Mouse (Mus musculus) embryonic fibroblast, embryonic 13.5 days (primary cell): ENCODE measurements at regions not wholly inside any gene's neighbourhood (a gene's known extent, or its start where the extent isn't known, plus 50 kb on each side); places are given as distances from the start of the nearest gene placed in this dataset.

ENCODE experiments used
- H3K27ac ChIP-seq: 2 replicates; pipeline ENCODE4 v1.5.1; 2012; ENCODE audit warnings: low read length, control low read depth, inconsistent platforms; ENCODE audit not compliant: insufficient read depth
- H3K4me1 ChIP-seq: 2 replicates; pipeline ENCODE4 v1.6.1; 2011; ENCODE audit warnings: low read length; ENCODE audit not compliant: control insufficient read depth, insufficient read depth
- H3K4me3 ChIP-seq: 2 replicates; pipeline ENCODE4 v1.5.1; 2011; ENCODE audit warnings: mild to moderate bottlenecking, control low read depth, low read length; ENCODE audit not compliant: insufficient read depth
- CTCF ChIP-seq: IDR thresholded peaks from 2 replicates; pipeline ENCODE4 v1.5.1; 2011; ENCODE audit warnings: mild to moderate bottlenecking, control low read depth, low read length, moderate library complexity, borderline replicate concordance; ENCODE audit not compliant: insufficient read depth
- POLR2A ChIP-seq: IDR thresholded peaks from 2 replicates; pipeline ENCODE4 v1.6.1; 2011; ENCODE audit warnings: low read depth, mild to moderate bottlenecking, control low read depth, low read length, moderate library complexity

DNA sequence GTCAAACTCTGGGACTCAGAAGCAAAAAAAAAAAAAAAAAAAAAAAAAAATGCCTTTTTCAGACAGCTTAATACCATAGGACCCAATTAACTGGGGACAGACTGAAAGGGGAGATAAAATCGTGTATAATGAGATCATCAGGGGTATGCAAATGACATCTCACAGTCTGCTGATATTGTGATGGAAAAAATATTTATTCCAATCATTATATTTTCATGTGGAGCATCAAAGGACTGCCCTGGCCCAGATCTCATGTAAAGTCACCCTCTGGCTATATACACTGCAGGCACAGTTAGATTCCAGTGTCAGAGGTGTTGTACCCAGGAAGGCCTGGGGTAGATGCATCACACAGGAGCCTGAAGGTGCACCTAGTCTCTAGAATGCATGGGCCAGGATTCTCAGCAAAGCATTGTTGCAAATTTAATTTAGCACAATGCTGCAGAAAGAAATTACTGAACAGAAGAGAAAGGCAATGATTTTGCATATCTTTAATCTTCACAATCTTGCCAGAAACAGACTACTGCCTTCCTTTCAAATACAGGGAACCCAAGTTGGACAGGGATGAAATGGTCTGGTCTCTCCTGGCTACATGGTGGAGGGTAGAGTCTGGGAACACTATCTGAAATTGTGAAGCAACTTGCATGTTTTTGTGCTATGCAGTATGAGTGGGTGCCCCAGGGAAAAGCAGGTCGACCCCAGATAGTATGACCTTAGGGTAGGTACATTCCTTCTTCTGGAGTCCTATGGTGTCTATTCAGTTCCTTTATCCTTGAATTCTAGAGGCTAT, 305.2 kb upstream of the Clnk start:
- no peak overlapping the region for H3K27ac ChIP-seq
- TF ChIP-seq POLR2A (no peak), CTCF (no peak)
- no peaks in the 10 kb centered on the region for H3K4me1 ChIP-seq
- no peak overlapping the region for H3K4me3 ChIP-seq

DNA sequence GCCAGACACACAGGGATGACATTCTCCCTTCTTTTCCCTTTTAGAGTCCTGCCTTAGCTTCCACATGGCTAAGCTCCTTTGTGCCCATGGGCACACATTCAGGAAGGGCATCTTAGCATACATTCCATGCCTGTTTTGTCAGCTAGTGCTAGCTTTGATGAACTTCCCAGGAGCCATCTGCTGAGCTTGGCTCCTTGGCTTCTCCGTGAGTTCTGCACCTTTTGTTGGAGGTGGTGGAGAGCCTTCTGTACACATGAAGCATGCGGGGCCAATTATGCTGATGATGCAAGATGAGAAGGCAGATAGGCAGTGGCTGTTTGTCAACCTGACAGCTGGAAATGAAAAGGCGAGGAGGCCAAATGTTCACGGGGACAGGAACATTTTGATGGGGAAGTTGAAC, 304.4 kb upstream of the Clnk start:
- no peaks in the 10 kb centered on the region for H3K4me1 ChIP-seq
- H3K27ac ChIP-seq: no peak overlapping the region
- TF ChIP-seq CTCF: no peak
- no peak for TF ChIP-seq POLR2A
- H3K4me3 ChIP-seq: no peak overlapping the region

DNA sequence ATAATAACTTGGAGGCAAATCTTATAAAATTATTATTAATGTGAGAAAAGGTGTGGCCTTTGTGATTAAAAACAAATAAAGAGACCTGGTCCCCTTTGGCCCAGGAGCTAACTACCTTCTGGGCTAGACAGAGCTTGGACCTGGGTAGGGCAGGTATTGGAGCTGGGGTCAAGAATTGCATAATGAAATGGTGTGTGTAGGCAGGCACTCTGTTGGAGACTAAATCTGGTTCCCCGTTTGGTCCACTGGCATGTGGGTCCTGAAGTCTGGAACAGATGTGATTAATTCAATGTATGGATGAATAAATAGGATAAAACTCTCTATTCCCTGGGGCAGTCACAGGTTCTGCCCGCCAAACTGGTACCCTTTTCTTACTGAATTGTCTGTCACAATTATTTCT, 301.3 kb upstream of the Clnk start:
- no peaks in the 10 kb centered on the region for H3K4me1 ChIP-seq
- H3K27ac ChIP-seq: no peak overlapping the region
- no peak overlapping the region for H3K4me3 ChIP-seq
- TF ChIP-seq POLR2A: no peak
- TF ChIP-seq CTCF: no peak

DNA sequence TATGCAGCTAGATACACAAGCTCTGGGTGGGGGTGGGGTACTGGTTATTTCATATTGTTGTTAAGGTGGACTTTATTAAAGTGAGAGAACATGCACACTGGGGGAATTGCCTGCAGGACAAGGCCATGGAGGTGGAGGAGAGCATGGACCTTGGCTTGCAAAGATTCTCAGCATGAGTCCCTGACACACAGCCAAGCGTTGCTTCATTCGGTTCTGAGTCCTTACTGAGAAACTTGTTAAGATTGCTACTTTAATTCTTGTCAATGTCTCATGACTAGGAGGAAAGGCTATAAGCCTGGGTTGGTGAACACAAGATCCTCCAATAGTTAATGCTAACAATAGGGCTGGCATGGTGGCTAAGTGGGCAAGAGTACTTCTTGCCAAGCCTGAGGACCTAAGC, 300.3 kb upstream of the Clnk start:
- no peak for TF ChIP-seq POLR2A
- no peak for TF ChIP-seq CTCF
- Histone ChIP-seq H3K4me1 (no peaks in the 10 kb centered on the region), H3K27ac (no peak overlapping the region), H3K4me3 (no peak overlapping the region)

DNA sequence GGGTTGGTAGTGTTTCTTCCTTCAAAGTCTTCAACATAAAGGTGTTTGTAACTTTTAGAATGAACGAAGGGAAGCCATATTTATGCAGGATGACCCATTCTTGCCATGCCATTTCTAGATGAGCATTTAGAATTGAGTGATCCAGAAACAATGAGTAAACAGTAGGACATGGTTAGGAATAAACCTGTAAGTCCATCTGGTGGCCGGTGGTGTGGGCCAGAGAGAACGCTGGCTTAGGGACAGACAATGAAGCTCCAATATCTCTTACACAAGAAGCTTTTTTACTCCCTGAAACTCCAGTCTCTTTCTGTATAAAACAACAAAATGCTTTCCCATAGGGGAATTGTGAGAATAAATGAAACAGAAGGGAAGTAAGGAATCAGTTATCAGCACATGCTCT, 296.9 kb upstream of the Clnk start:
- Histone ChIP-seq H3K27ac (no peak overlapping the region), H3K4me1 (no peaks in the 10 kb centered on the region), H3K4me3 (no peak overlapping the region)
- no peak for TF ChIP-seq POLR2A
- TF ChIP-seq CTCF: no peak

DNA sequence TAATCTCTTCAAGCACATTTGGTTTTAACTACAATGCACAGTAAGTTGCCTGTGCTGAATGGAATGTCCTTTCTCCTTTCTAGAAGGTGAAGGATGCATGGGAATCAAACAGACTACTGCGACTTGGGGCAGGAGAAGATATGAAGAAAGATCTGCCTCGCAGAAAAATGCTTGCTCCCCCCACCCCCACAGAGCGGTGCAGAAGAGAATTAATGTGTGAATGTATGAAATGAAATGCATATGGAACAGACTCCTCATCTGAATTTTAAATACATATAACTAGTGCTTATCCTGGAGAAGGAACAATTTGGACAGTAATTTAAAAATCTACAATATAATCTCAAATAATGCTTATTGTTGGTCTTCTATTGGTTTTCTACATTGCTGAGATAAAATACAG, 283.0 kb upstream of the Clnk start:
- H3K27ac ChIP-seq: no peak overlapping the region
- no peak for TF ChIP-seq CTCF
- no peak for TF ChIP-seq POLR2A
- H3K4me1 ChIP-seq: no peaks in the 10 kb centered on the region
- H3K4me3 ChIP-seq: no peak overlapping the region

DNA sequence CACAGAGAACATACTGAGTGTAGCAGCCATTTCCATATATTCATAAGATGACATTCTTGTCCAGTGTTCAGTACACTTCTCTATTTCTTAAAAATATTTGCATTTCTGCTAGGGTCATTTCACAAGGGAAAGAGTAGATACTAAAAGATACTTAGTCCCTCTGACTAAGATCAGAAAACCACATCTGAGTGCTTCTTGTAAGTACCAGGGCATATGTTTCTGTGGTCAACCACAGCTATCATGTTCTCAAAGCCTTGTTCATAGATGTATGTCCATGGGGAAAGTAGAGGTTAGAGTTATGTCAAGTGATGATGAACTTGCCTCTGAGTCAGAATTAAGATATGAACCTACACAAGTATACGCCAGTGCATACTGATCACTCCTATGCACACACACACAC, 279.2 kb upstream of the Clnk start:
- no peak overlapping the region for H3K4me3 ChIP-seq
- no peaks in the 10 kb centered on the region for H3K4me1 ChIP-seq
- no peak overlapping the region for H3K27ac ChIP-seq
- no peak for TF ChIP-seq CTCF
- TF ChIP-seq POLR2A: no peak

DNA sequence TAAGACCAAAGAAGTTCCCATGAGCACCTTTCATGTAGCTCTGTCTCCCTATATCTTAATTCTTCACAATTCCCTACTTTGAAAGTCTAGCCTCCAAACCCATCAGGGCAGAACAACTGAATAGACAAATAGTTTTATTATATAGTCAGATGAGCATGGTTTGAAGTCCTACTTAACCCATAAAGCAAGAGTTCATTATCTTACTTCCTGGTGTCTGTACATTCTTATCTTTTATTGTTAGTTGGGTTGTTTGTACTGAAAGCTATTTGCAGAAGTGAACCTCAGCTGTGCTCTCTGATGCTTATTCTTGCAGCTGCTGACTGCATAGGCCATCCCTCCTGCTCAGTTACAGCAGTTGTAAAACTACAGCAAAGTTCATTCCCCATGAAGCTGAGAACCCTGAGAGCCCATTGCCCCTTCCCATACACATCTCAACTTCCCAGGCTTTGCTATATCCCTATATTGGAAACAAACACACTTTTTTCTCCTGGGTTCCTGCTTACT, 276.7 kb upstream of the Clnk start:
- Histone ChIP-seq H3K27ac (no peak overlapping the region), H3K4me1 (no peaks in the 10 kb centered on the region), H3K4me3 (no peak overlapping the region)
- TF ChIP-seq POLR2A (no peak), CTCF (no peak)

DNA sequence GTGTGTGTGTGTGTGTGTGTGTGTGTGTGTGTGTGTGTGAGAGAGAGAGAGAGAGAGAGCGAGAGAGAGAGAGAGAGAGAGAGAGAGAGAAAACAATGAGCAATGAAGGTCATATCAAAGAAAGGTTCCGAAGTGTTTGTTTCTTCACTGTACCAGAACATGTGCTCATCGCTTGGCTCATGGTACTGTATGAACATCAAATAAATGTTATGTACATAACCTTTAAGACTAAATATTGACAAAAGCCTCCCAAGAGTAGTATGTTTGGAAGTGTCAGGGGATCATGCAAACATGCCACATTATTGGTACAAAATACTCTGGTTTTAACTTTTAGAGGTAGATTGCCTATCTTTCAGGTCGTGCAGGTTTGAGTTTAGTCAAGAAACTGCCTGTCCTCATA, 275.3 kb upstream of the Clnk start:
- H3K4me1 ChIP-seq: no peaks in the 10 kb centered on the region
- H3K27ac ChIP-seq: no peak overlapping the region
- no peak overlapping the region for H3K4me3 ChIP-seq
- no peak for TF ChIP-seq POLR2A
- TF ChIP-seq CTCF: no peak

DNA sequence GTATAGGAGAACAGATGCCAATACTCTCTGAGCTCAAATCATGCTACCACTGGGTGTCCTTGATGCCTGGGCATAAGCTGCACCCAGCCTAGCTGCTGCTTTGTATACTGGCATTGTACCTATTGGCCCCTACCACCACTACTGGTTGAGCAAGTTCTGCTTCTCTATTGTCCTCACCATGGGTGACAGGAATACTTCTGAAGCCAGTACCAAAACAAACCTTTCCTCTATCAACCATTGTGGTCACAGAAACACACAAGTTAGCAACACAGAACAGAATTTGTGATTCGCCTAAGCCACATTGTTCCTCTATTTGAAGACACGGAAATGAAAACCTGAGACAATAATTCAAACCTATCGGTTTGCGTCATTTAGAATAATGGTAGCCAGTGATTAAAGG, 274.3 kb upstream of the Clnk start:
- Histone ChIP-seq H3K4me3 (no peak overlapping the region), H3K4me1 (peaks cover 3% of the 10 kb centered on the region; the same call in 1 of the 2 replicates), H3K27ac (no peak overlapping the region)
- no peak for TF ChIP-seq CTCF
- no peak for TF ChIP-seq POLR2A
